Mouse (Mus musculus) mouse embryonic stem cell (cell line): Measurements from ENCODE around the gene Atp1b2.

Source experiments
- in situ Hi-C, 2 experiments: fragments of 300-500 bp; cut with MboI; formaldehyde crosslinking; loops; 1 replicate in 1 of 2; 3 replicates in 1 of 2; pipeline ENCODE4 v1.14.3; 2019 to 2020; ENCODE audit warnings: low sequenced_read_pairs in 2 of 2, low pct_unique_long_range_greater_than_20kb in 1 of 2, mixed read lengths in 1 of 2; ENCODE audit not compliant: unreplicated experiment in 1 of 2

The Atp1b2 gene

GRCm38 (mm10) chr11:69589207-69589834, 16.4 kb downstream of the Atp1b2 start:
- in situ Hi-C loops = no loop called here

GRCm38 (mm10) chr11:69585718-69586325, 19.9 kb downstream of the Atp1b2 start:
- in situ Hi-C loops = no loop called here

DNA sequence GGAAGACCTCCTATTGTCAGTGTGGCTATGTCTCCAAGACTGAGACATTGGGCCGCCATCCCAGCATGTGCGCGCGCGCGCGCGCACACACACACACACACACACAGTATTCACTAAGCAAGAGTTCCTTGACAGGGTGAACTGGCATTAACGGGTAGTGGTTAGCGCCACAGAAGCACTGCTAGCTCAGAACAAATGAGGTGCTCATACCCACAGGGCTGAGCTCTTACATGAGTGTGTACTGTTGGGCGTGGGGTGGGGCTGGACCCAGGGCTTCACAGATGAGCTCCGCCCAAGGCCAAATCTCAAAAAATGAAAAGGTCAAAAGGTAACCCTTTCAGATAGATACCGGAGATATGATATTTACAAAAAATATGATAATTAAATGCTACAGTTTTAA, 20.8 kb downstream of the Atp1b2 start:
- in situ Hi-C loops = no loop called here

- in situ Hi-C loops = no loop called here
Measured at GRCm38 (mm10) chr11:69584008-69584407, 21.7 kb downstream of the Atp1b2 start.

DNA sequence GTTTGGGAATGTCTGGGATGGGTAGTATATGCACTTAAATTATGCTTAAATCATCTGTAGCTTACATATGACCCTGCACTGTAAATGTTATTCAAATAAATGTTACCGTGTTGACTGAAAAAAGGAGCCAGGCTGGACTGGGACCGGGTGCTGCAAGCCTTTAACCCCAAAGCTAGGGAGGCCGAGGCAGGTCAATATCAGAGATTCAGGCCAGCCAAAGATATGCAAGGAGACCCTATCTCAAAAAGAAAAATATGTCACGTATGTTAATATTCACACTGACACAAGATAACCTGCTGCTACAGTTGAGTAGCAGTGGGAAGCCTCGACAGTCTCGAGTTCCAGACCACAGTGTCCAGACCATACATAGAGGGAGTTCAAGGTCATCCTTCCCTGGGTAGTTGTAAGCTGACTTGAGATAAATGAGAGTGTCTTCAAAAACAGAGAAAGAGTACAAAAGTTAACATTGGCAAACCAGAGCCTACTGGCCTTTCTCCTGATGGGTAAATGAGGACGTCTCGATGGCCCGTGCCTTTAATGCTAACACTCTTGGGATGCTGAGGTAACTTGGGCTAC, 23.4 kb downstream of the Atp1b2 start:
- in situ Hi-C loops = no loop called here

DNA sequence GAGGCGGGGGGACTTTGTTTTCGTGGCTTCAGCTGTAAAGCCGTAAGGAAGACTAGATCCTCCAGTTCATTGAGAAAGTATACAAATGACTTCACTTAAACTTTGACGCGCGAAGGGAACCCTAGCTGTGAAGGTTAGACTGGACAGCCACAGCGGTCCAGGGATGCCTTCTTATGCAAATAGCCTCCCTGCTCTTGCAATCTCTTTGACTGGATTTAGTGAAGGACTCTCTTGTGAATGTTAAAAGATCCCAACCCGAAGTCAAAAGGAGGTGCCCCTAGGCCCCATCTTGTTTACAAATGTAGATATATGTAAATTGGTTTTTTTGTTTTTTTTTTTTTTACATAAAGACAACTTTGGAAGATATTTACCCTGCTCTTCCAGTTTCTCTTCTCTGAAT, 23.9 kb downstream of the Atp1b2 start:
- in situ Hi-C loops = no loop called here

- in situ Hi-C loops = no loop called here
Measured at GRCm38 (mm10) chr11:69581147-69581688, 24.5 kb downstream of the Atp1b2 start.

DNA sequence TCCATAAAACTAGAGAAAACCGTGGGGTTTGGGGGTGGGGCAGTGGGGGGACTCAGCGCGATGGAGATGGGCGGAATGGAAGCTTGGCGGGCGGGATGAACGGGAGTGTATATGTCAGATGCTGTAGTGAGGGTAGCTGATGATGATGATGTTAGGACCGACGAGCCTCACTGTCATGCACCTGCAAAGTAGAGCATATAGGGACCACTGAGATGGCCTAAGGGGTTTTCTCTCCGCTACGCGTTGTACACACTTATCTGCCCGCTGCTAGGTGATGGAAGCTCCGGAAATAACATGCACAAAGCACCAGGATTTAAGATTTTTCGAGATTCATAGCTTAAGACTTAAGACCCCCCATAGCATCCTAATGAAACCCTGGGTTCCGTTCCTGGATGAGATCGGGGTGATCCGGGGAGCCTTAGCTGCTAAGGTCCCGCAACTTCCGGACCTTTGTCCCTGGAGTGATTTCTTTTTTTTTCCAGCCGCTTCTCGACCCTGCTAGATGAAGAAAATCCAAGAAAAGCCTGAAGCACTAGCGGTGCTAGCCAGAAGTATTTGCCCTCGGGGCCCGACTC, 25.1 kb downstream of the Atp1b2 start:
- in situ Hi-C loops = no loop called here

DNA sequence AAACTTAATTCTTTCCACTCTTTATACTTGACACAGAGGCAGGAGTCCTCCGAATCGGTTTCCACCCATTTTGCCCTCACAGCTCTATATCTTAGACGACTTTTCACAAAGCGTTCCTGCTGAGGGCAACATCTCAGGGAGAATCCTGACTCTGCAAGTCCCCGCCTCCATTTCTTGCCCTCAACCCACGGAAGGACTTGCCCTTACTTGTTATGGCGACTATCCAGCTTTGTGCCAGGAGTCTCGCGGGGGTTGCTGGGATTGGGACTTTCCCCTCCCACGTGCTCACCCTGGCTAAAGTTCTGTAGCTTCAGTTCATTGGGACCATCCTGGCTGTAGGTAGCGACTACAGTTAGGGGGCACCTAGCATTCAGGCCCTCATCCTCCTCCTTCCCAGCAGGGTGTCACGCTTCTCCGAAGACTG, 25.6 kb downstream of the Atp1b2 start, which contains the start of the genes Wrap53 and Trp53:
TSS of gene Wrap53 (minus strand) at position 165 of the 424 bp plus-strand sequence.
TSS of gene Trp53 (plus strand) at position 269 of the 424 bp plus-strand sequence.
- in situ Hi-C loops = no loop called here

DNA sequence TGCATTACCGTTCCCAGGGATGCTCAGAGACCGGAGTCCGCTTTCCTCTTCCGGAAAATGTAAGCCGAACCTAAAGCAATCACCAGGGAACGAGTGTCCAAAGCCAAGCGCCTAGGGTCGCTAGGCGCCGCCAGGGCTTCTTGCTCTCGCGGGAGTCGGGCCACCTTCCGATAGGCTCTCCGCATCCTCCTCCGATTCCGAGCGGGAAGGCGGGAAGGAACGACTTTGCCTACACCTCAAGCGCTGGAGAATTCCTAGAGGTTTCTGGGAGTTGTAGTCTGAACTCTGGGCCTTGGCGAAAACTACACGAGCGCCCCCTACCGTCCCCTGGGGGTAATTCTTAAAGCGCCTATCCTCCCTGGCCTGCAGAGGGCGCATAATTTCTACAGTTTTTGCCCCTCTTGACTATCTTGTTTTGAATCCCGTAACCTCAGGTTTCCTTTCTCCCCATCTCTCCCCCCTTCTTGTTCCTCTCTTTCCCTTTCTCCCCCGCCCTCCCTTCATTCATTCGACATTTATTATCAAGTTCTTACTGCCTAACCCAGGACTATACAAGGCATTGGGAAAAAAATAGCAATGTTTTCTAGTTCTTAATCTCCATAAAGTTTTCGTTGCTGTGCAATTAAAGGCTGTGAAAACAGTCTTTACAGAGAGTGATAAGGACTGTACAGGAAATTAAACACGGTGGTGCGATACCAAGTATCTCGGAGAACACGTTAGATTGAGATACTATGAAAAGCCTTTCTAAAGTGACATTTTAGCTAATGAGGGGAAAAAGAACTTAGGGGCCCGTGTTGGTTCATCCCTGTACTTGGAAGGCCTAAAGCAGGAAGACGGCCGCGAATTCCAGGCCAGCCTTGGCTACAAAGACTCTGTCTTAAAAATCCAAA, 26.4 kb downstream of the Atp1b2 start:
- in situ Hi-C loops = loop anchor here in 1 of 2 experiments (5.0 kb wide), 1 partner anchor 37 kb away; no protein-coding TSS in a partner anchor

DNA sequence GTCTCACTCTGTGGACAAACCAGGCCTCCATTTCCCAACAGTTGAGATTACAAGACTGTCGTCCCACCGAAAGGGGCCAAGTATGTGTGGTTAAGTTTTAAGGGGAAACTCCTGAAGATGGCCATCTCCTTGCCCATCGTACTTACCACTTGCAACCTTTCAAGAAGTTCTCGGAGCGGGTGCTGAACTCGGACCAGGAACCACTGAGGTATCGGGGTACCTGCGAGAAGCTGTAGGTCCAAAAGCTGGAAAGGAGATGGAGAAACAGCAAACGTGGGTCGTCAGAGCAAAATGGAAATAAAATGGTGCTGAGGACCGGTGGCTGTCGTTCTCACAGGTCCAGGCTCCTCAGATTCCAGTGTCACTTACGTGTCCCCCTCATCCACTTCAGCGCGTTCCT, 27.4 kb downstream of the Atp1b2 start:
- in situ Hi-C loops = loop anchor here in 1 of 2 experiments (5.0 kb wide), 1 partner anchor 36 kb away; no protein-coding TSS in a partner anchor

- in situ Hi-C loops = loop anchor here in 1 of 2 experiments (5.0 kb wide), 1 partner anchor 34 kb away; no protein-coding TSS in a partner anchor
Measured at GRCm38 (mm10) chr11:69576307-69576706, 29.4 kb downstream of the Atp1b2 start.

DNA sequence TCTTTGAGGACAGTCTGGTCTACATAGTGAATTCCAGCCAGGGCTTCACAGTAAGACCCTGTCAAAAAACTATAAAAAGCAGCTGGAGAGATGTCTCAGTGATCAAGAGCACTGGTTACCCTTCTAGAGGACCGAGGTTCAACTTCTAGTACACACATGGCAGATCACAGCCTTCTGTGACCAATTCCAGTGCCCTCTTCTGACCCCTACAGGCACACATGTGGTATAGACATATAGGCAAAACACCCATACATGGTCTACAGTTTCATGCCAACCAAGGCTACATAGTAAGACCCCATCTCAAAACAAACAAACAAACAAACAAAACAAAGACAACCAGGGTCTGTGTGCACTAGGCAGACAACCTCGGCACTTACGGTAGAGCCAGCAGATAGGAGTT, 30.5 kb downstream of the Atp1b2 start:
- in situ Hi-C loops = loop anchor here in 1 of 2 experiments (5.0 kb wide), 1 partner anchor 33 kb away; no protein-coding TSS in a partner anchor

DNA sequence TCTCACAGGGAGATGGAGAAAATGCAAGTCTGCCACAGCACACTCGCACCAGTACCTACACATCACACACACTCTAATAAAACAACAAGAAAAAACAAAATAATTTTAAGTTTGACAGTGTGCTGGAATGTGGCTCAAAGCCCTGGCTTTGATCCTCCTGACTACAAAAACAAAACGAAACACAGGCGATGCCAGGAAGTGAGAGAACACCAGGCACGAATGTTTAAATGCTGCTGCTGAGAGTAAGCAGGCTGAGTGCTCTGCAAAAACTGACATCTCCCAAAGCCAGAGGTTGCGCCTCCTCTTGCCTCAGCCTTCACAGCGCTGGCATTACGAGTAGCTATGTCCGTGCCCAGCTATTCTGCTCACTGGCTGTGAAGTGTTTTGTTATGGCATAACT, 40.6 kb downstream of the Atp1b2 start:
- in situ Hi-C loops = no loop called here

GRCm38 (mm10) chr11:69564391-69564790, 41.4 kb downstream of the Atp1b2 start:
- in situ Hi-C loops = no loop called here

DNA sequence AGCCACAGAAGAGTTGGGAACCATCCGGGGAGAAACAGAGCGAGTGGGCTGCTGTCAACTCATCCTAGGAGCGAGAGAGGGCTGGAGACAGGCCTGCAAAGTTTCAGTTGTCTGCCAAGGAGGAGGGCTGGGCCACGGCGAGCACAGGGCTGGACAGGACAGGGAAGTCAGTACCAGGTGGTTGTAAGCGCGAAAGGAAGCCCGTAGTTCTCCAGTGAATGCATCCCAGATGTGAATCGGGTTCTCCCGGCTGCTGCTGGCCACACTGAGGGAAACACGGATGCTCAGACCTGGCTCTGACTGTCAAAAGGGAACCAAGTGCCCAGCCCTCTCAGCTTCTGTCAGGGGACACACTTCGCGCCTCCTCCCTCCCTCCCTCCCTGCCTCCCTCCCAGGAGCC, 42.4 kb downstream of the Atp1b2 start:
- in situ Hi-C loops = no loop called here

GRCm38 (mm10) chr11:69560896-69561854, 44.6 kb downstream of the Atp1b2 start:
- in situ Hi-C loops = no loop called here
